Mouse (Mus musculus) MEL (cell line): ENCODE measurements around the gene Anp32e. TPM values are rescaled to one million over a fixed set of nuclear protein-coding genes. Genes with fewer than 3 reads are reported as not detected.

Experiments used
- DNase-seq: peaks from one replicate; pipeline ENCODE4 v3.0.0; 2011; ENCODE audit warnings: low read depth, low spot score
- H3K27ac ChIP-seq: 2 replicates; pipeline ENCODE4 v1.5.1; 2012; ENCODE audit warnings: low read depth, mild to moderate bottlenecking, control low read depth, low read length, moderate library complexity; ENCODE audit not compliant: control insufficient read depth
- H3K27me3 ChIP-seq, 2 experiments: fragments of 150-350 bp in 1 of 2; sonication (generic) in 1 of 2; 2 replicates each; pipeline ENCODE4 v1.6.1; 2012; ENCODE audit warnings: low read length in 2 of 2, mild to moderate bottlenecking in 2 of 2, improper control_type of control experiment in 1 of 2, moderate library complexity in 1 of 2; ENCODE audit not compliant: insufficient read depth in 2 of 2, control insufficient read depth in 1 of 2
- H3K36me3 ChIP-seq, 2 experiments: 2 replicates each; pipeline ENCODE4 v1.6.1; 2012 to 2014; ENCODE audit warnings: low read length in 2 of 2, improper control_type of control experiment in 1 of 2, inconsistent platforms in 1 of 2, mild to moderate bottlenecking in 1 of 2; ENCODE audit not compliant: insufficient read depth in 2 of 2, control insufficient read depth in 1 of 2
- H3K4me1 ChIP-seq, 2 experiments: fragments of 150-350 bp in 1 of 2; sonication (generic) in 1 of 2; 2 replicates each; pipeline ENCODE4 v1.6.1; 2012; ENCODE audit warnings: low read length in 2 of 2, improper control_type of control experiment in 1 of 2, mild to moderate bottlenecking in 1 of 2; ENCODE audit not compliant: insufficient read depth in 2 of 2, control insufficient read depth in 1 of 2
- H3K4me3 ChIP-seq, 2 experiments: fragments of 150-350 bp in 1 of 2; sonication (generic) in 1 of 2; 2 replicates each; pipeline ENCODE4 v1.5.1; 2012; ENCODE audit warnings: low read depth in 2 of 2, low read length in 2 of 2, mild to moderate bottlenecking in 2 of 2, moderate library complexity in 2 of 2, control low read depth in 1 of 2, improper control_type of control experiment in 1 of 2; ENCODE audit not compliant: control insufficient read depth in 1 of 2, insufficient read depth in 1 of 2
- H3K79me2 ChIP-seq: 2 replicates; pipeline ENCODE4 v1.6.1; 2012; ENCODE audit warnings: mild to moderate bottlenecking, low read length, moderate library complexity; ENCODE audit not compliant: control insufficient read depth, poor library complexity, insufficient read depth
- H3K9ac ChIP-seq: 2 replicates; pipeline ENCODE4 v1.6.1; 2012; ENCODE audit warnings: low read depth, mild to moderate bottlenecking, control low read depth, low read length, moderate library complexity; ENCODE audit not compliant: control insufficient read depth, poor library complexity, severe bottlenecking
- H3K9me3 ChIP-seq: fragments of 150-350 bp; sonication (generic); replicated peaks from 2 replicates; pipeline ENCODE4 v1.6.1; 2012; ENCODE audit warnings: mild to moderate bottlenecking, low read length, improper control_type of control experiment, moderate library complexity; ENCODE audit not compliant: insufficient read depth
- BHLHE40 ChIP-seq: IDR thresholded peaks from 2 replicates; pipeline ENCODE4 v1.6.1; 2012; ENCODE audit warnings: low read depth, mild to moderate bottlenecking, inconsistent platforms, low read length, improper control_type of control experiment, borderline replicate concordance
- CHD2 ChIP-seq: IDR thresholded peaks from 2 replicates; pipeline ENCODE4 v1.6.1; 2011; ENCODE audit warnings: low read length, improper control_type of control experiment
- E2F4 ChIP-seq: IDR thresholded peaks from 2 replicates; pipeline ENCODE4 v1.6.1; 2011; ENCODE audit warnings: low read depth, low read length, improper control_type of control experiment, borderline replicate concordance
- HCFC1 ChIP-seq: IDR thresholded peaks from 2 replicates; pipeline ENCODE4 v1.6.1; 2012; ENCODE audit warnings: low read depth, mild to moderate bottlenecking, inconsistent platforms, low read length, improper control_type of control experiment, moderate library complexity
- MAFK ChIP-seq: IDR thresholded peaks from 2 replicates; pipeline ENCODE4 v1.6.1; 2011; ENCODE audit warnings: low read depth, mild to moderate bottlenecking, low read length, improper control_type of control experiment, borderline replicate concordance
- MXI1 ChIP-seq: IDR thresholded peaks from 2 replicates; pipeline ENCODE4 v1.6.1; 2011; ENCODE audit warnings: mild to moderate bottlenecking, low read depth, low read length, improper control_type of control experiment
- MYB ChIP-seq: IDR thresholded peaks from 2 replicates; pipeline ENCODE4 v1.6.1; 2011; ENCODE audit warnings: mild to moderate bottlenecking, low read depth, low read length, improper control_type of control experiment
- MYC ChIP-seq: IDR thresholded peaks from 2 replicates; pipeline ENCODE4 v1.6.1; 2011; ENCODE audit warnings: low read depth, mild to moderate bottlenecking, low read length, improper control_type of control experiment, moderate library complexity
- NRF1 ChIP-seq: IDR thresholded peaks from 2 replicates; pipeline ENCODE4 v1.6.1; 2014; ENCODE audit warnings: low read depth, mild to moderate bottlenecking, inconsistent platforms, low read length, improper control_type of control experiment, moderate library complexity; ENCODE audit not compliant: poor library complexity, insufficient read depth, severe bottlenecking
- SIN3A ChIP-seq: IDR thresholded peaks from 2 replicates; pipeline ENCODE4 v1.6.1; 2012; ENCODE audit warnings: low read length, improper control_type of control experiment, inconsistent platforms
- TAL1 ChIP-seq: IDR thresholded peaks from 2 replicates; pipeline ENCODE4 v1.6.1; 2012; ENCODE audit warnings: mild to moderate bottlenecking, inconsistent platforms, low read length, moderate library complexity, mixed read lengths
- USF1 ChIP-seq: IDR thresholded peaks from 2 replicates; pipeline ENCODE4 v1.6.1; 2014; ENCODE audit warnings: low read depth, mild to moderate bottlenecking, inconsistent platforms, low read length, improper control_type of control experiment, moderate library complexity
- ZC3H11A ChIP-seq: IDR thresholded peaks from 2 replicates; pipeline ENCODE4 v1.6.1; 2012; ENCODE audit warnings: low read depth, mild to moderate bottlenecking, inconsistent platforms, low read length, improper control_type of control experiment
- polyA plus RNA-seq, 2 experiments: library from polyadenylated mRNA; stranded (reverse) in 1 of 2; unstranded in 1 of 2; fragments of >175 nt in 1 of 2; fragments of >200 nt in 1 of 2; gene quantifications; 2 replicates each; pipeline versions ENCODE4 v1.2.1 to v1.2.4; 2012; ENCODE audit warnings: low replicate concordance in 2 of 2, low read depth in 1 of 2; ENCODE audit not compliant: insufficient read length in 2 of 2, insufficient read depth in 1 of 2, missing spikeins in 1 of 2
- total RNA-seq: library from RNA; depleted of rRNA; stranded (reverse); fragments of 300-350 nt; gene quantifications from 2 replicates; pipeline ENCODE4 v1.2.3, GENCODE M21; 2012

Anp32e gene
- total and polyA plus RNA-seq, 3 experiments: 159 to 748 (median 412) TPM

DNA sequence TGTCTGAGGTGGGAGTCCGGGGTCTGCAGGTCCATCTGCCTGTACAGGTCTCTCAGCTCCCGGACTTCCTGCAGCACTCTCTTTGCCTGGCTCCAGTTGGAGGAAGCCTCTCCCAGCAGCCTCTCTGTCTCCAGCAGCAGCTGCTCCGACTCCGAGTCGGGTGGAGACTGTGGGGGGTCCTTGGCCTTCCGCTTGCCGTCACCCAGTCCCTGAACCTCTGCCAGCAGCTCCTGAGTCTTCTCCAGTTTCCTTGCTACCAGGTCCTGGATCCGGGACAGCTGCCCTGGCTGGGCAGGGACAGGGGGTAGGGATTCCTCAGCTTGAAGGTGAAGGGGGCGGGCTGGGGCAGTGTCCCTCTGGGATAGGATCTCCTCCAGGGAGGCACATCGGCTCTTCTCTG is 59.9 kb downstream of the Anp32e start:
- TF ChIP-seq BHLHE40 (no peak), USF1 (no peak), NRF1 (no peak), MYC (no peak), ZC3H11A (no peak), MYB (no peak), E2F4 (no peak)
- H3K4me1 ChIP-seq: peaks cover 6 to 21% of the 10 kb centered on the region in 2 experiments; a peak in 3 of 4 replicates
- H3K9me3 ChIP-seq: no peaks in the 10 kb centered on the region
- no peak overlapping the region for H3K4me3 ChIP-seq
- H3K9ac ChIP-seq: no peak overlapping the region
- H3K36me3 ChIP-seq: peaks cover 0 to 14% of the 10 kb centered on the region in 2 experiments; a peak in 2 of 4 replicates
- no peaks in the 10 kb centered on the region for H3K27me3 ChIP-seq
- no peak for DNase-seq
- no peak overlapping the region for H3K27ac ChIP-seq
- H3K79me2 ChIP-seq: no peaks in the 10 kb centered on the region

DNA sequence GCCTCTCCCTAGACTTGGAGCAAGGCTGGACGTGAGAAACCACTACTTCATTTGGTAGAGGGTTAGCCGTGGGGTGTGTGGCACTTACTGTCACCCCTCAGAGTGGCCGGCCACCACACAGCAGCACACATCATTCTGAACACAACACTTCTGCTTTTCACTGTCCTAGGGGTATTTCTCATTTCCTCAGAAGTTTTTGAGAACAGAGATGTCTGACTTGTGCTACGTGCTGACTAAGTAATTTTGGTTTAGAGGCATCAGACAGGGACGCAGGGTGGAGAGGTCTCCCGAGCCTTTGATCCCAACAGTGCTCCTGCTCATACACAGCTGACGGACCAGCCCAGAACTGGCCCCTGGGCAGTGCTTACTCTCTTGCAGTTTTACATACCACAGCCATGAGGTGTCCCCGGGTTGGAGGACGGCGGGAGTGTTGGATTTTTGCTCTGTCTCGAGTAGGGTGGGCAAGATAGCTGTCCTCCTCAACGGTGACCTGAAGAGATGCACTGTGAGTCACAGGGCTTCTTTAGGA is 61.4 kb downstream of the Anp32e start:
- Histone ChIP-seq H3K79me2 (peaks cover 3% of the 10 kb centered on the region; the same call in 1 of the 2 replicates), H3K36me3 (peaks cover 0 to 14% of the 10 kb centered on the region in 2 experiments; a peak in 2 of 4 replicates), H3K27ac (no peak overlapping the region), H3K4me3 (no peak overlapping the region), H3K9me3 (no peaks in the 10 kb centered on the region), H3K9ac (no peak overlapping the region), H3K4me1 (peaks cover 6 to 24% of the 10 kb centered on the region in 2 experiments; a peak in 3 of 4 replicates), H3K27me3 (no peaks in the 10 kb centered on the region)
- TF ChIP-seq MAFK (0 out of 2 replicates have a peak, but pooled peaks have one; percentile 33), HCFC1 (no peak), SIN3A (no peak)
- DNase-seq: no peak

DNA sequence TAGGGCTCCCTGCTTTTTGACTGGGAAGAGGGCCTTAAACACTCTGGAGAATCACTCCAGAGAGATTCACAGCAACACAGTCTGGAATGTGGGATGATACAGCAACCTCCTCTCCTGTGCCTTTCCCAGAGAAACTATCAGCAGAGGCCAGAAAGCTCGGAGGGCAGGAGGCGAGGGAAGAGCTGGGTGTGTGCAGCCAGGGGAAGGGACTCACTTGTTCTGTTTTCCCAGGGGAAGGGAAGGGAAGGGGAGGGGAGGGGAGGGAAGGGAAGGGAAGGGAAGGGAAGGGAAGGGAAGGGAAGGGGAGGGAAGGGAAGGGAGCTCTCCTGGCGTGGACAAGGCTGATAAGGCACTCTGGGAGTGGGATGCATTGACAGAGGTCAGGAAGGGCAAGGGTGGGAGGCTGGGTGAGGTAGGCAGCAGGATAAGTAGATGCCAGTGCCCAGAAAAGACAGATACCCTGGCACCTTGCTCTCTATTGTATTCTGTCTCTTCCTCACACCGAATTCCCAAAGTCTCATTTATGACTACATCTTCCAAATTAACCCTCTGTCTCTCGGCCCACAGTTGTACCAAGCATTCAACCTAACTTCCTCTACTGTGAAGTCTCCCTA is 64.1 kb downstream of the Anp32e start:
- Histone ChIP-seq H3K4me1 (peaks cover 12 to 23% of the 10 kb centered on the region in 2 experiments), H3K79me2 (peaks cover 3% of the 10 kb centered on the region; the same call in 1 of the 2 replicates), H3K9me3 (no peaks in the 10 kb centered on the region), H3K27ac (no peak overlapping the region), H3K27me3 (no peaks in the 10 kb centered on the region), H3K36me3 (peaks cover 0 to 16% of the 10 kb centered on the region in 2 experiments; a peak in 2 of 4 replicates), H3K9ac (no peak overlapping the region), H3K4me3 (no peak overlapping the region)
- TF ChIP-seq MAFK: no peak
- TF ChIP-seq MYB: no peak
- TF ChIP-seq MYC: no peak
- TF ChIP-seq MXI1: no peak
- no peak for TF ChIP-seq TAL1
- no peak for TF ChIP-seq CHD2
- TF ChIP-seq E2F4: no peak
- no peak for DNase-seq
